Mouse (Mus musculus) kidney, adult 8-10 months (tissue): ENCODE results near the gene Banp.

ENCODE experiments used
- DNase-seq, 2 experiments: peaks; one replicate each; pipeline ENCODE4 v3.0.0; 2022

The Banp gene

DNA sequence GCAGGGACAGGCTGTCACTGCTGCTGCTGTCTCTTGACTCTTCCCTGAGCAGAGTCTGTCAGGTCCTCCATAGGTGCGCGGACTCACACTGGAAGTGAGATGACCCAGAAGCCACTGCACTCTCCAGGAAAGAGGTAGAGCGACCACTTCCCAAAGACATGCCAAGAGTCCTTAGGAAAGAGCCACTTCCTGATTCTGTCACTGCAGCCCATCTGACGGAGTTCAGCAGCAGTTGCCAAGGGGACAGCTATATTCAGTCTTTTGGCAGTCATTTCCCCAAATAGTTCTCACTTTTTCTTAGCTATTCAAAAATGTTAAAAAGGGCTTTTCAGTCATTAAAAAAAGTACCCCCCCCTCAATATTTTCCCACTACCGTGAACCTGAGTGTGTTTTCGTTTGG, 72.7 kb downstream of the Banp start:
- DNase-seq = no peak

- DNase-seq = no peak
Measured at GRCm38 (mm10) chr8:122022705-122023104, 73.2 kb downstream of the Banp start.

DNA sequence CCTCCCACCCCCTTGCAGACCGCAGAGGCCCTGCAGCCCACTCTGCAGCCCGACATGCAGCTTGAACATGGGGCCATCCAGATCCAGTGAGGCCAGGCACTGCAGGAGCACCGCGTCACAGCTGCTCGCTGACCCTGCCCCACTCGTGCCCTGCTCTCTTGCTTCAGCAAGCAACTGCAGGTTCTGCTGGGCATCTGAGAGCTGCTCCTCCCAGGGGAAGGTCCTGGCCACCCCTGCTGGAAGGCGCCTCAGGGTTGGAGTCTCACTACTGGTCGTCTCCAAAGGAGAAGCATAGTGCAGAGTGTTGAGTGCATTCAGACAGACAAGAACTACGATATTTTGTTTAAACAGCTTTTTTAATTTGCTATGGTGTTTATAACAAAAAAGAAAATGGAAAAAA, 76.0 kb downstream of the Banp start:
- DNase-seq = no peak

DNA sequence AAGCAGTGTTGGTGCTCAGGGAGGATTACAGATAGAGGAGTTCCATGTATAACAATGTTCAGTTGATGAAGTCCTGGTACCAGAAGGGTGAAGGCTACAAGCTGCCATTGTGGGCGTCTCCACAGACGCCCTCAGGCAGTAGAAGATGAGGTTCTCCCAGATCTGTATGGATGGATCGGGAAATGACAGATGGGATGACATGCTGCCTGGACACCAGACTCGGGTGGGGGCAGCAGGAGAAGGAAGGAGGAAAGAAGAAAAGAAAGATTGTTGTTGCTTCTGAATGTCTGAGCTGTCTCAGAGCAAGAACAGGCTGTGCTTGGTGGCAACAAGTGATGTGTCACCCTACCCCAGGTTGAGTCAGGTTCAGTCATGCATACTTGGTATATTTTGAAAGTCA, 78.6 kb downstream of the Banp start:
- no peak for DNase-seq

- no peak for DNase-seq
Measured at GRCm38 (mm10) chr8:122030965-122031364, 81.4 kb downstream of the Banp start.

DNA sequence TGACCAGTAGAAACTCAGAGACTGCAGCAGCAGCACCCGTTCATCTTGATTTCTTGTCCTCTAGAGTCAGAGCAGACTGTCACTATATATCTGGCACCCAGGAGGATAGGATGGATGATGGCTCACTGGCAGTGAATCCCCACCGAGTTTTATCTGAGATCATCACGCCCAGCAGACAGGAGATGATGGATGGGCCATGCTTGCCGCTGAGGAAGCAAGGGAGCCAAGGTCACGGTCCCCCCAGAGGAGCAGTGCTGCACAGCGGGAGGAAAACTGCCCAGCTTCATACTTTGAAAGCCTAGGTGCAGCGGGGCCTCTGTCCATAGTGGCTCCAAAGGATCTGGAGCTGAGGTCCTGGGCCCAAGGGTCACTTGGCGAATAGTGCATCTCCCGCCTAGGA, 83.2 kb downstream of the Banp start:
- DNase-seq = no peak

GRCm38 (mm10) chr8:122035543-122035942, 86.0 kb downstream of the Banp start:
- no peak for DNase-seq

DNA sequence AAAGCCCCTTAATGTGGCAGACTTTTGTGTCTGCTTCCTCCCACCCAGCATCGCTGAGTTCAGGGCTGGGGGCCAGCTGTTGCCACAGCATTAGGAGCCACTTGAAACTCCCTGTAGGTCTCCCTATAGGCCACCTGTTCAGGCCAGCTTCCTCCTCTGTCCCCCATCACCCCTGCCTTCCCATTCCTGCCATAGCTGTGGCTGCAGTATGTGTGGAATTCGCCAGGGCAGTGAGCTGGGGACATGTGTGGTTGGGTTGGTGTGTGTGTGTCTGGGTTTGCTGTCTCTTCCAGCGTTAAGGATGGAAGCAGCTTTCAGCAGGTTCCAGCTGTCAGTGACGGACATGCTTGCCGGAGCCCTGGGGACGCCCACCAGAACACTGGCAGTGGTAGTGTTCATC, 86.8 kb downstream of the Banp start:
- DNase-seq = no peak

- DNase-seq = no peak
Measured at GRCm38 (mm10) chr8:122037279-122037678, 87.7 kb downstream of the Banp start.

DNA sequence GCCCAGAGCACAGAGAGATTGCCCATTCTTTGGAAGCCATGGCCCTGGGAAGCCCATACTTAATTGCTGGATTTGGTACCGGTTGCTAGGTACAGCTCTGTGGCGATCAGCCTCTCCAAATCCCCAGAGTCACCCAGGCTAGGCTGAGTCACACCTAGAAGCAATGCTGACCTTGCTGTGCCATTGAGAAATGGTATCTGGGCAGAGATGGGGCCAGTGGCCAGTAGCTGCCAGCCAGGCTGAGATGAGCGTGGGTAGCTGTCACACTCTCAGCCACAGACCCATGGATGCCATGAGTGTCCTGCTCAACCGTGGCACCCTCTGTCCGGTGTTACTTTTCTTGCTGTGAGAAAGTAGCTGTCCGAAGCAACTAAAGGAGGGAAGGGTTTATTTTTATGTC, 88.5 kb downstream of the Banp start:
- no peak for DNase-seq

DNA sequence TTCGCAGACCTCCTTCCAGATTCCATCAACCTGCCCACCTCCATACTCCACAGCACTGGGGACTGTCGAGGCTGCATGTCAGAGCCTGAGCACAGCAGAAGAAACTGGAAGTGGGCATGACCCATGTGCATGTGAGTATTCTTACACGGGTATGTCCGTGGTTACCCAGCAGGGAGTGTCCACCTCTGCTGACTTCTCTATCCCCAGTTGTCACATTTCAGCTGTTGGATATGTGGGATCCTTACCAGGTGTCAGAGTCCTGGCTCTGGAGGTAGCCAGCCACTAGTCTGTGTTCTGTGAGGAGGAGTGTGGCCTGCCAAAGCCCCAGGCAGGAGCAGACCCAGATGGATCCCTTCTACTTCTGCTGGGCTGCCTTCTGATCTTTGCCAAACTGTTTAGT, 89.9 kb downstream of the Banp start:
- no peak for DNase-seq

DNA sequence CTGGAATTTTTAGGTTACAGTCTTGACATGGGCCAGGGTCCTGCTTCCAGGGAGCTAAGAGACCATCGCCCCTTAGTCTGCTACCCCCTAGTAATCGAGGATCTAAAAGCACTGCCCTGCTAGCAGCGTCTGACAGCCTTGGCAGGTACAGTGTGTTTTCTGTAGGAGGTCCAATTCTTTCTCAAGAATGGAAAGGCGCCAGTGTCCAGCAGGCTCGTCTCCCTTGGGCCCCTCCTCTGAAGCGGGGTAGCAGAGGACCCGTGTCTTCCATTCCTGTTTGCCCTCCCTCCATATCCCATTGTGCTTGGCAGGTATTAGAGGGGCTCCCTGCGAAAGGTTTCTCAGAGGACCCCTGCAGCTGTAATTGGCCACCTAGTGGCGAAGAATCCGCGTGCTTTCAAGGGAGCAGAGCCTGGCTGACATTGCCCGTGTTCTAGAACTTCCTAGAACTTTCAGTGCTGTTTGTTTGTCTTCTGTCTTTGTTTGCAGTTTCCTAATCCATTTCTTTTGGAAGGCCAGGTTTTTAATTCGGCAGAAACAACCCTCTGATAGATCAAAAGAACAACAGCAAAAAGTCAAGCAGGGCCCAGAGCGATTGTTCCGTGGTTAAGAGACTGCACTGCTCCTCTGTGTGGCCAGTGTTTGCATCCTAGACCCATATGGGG, 97.8 kb downstream of the Banp start:
- no peak for DNase-seq

- no peak for DNase-seq
Measured at GRCm38 (mm10) chr8:122049266-122049665, 99.7 kb downstream of the Banp start.

DNA sequence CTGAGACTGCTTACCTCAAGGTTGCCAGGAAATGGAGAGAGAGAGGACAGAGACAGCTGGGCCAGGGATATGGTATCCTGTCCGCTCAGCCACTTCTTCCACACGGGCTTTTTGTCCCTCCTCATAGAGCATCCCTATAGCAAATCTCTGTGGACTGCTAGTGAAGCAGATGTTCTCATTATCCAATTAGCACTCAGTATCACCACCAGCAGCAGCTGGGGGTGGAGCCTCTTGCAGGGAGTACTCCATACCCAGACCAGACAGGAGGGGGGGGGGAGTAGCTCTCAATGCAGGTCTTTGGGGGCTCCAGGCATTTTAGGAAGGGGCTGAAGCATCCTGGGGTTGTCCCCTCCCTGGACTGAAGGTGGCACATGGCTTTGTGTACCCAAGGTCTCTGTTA, 100.4 kb downstream of the Banp start:
- DNase-seq = no peak

GRCm38 (mm10) chr8:122050620-122051019, 101.1 kb downstream of the Banp start:
- DNase-seq = no peak

DNA sequence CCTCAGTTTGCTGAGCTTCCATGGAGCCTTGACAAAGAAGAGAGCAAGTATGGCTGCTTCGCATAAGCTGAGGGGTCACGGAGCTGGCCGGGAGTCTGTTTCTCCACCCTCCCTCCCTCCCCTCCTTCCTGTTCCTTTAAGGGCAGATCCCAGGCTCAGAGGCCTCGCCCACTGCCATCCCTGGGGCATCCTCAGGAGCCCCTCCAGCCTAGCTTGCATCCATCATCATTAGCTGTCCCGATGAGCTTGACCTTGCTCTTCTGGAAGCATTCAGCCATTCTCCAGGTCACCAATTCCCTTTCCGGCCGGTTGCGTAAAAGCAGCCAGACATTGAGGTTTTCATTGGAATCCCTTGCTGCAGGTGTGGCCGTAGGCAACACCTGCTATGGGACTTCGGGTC, 105.8 kb downstream of the Banp start:
- DNase-seq = no peak

GRCm38 (mm10) chr8:122056113-122056512, 106.6 kb downstream of the Banp start:
- DNase-seq = no peak

- peak; percentile 21 to 27 for DNase-seq
Measured at GRCm38 (mm10) chr8:122056882-122057281, 107.3 kb downstream of the Banp start.

DNA sequence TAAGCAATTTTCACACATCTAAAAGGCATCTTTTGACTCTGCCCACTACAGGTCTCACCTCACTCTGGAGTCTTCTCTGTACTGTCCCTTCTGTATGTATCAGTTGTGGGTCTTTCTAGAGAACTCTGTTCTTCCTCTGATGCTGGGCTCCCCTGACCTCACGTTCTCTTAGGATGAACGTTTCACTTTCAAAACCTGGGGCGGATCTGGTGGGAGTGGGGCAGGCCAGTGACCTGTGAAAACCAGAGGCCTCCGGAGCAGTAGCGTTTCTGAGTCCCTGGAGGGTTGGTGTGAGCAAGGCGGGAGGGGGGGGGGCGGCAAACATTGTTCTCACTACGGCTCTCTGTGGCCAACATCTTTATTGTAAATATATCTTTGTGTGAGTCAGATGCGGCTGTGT, 109.0 kb downstream of the Banp start:
- no peak for DNase-seq

DNA sequence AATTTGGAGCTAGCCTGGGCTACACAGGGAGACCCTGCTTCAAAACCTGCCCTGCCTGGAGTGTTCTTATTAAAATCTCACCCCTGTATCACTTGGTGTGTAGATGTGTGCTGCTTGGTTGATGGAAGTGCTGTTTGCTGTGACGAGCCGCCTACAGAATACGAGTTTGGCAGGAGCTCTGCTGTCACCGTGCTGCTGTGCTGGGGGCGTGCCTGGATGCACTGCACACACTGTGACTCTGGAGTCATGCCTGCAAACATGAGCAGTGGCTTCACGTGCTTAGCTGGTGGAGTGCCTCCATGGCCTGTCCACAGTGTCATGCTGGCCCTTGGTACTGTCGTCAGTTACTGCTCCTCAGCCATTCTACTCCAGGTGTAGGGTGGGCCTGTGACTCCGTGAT, 109.4 kb downstream of the Banp start:
- DNase-seq = no peak

DNA sequence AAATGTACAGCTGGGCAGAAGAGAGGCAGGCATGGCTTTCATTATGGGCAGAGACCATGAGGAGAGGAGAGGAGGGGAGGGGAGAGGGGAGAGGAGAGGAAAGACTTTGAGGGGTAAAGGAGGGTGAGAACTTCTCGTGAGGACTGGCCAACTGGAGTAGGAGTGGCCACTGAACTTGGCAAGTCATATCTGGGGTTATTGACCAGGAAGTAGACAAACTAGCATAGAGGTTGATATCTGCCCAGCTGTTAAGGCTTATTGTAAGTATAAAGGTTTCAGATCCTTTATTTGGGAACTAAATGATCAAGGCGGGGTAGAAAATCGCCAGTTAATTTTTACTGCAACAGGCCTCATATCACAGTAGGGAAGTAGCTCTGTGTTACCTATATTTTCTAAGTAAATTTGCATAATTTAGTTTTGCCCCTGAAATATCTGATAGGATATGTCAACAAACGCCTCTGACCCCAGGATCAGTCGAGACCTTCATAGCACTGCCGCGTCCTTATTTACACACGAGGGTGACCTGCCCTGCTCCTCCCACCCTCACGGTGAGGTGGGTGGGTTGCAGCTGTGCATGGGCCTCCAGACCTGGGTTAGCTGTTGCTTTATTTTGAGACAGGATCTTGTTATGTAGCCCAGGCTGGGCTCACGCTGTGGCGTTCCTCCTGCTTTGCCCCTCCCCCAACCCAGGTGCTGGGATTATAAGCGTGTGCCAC, 113.1 kb downstream of the Banp start:
- no peak for DNase-seq

DNA sequence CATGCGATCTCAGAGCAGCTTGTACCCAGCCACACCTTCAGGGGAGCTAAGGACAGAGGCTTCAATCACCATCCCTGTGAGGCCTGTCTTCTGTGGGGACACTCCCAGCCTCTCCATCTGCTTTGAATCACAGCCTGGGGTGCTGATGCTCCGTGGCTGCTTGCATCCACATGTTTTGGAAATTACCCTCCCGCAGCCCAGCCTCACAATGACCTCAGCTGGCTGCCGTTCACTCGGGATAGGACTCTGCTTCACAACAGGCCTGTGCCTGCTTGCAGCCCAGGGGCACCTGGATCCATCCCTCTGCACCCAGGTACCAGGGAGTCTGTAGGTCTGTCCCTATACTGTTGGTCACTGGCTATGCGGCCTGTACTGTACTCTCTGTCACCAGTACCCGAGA, 114.8 kb downstream of the Banp start:
- no peak for DNase-seq

DNA sequence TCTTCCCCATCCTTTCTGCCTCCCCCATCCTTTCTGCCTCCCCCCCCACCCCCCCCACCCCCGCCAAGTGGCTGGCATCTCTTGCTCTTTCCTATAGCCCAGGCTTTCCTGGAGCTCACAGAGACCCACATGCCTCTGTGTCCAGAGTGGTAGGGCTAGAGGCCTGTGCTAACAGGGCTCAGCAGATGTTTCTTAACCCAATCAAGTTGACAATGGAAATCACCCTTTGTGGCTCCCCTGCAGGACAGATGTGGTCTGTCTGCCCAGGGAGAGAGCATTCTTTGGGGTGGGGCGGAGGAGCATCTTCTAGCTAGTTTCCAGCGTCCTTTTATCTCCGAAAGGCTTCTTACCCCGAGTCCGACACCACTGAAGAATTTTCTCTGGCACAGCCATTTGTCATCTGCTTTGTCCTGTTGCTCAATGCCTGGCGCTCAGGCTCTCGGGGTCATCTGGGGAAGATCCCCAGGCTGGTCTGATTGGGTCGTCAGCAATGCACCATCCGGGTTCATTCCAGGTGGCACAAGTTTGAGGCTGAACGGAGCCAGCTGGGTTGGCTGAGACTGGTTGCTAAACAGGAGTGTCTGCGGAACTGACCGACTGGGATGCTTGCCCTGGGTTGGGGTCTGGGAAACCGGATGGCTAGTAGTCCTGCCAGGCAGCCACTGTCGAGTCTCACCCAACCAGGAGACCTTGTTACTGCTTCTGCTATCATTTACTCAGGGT, 118.4 kb downstream of the Banp start:
- no peak for DNase-seq

- no peak for DNase-seq
Measured at GRCm38 (mm10) chr8:122068609-122069008, 119.1 kb downstream of the Banp start.
